Comparison of ENCODE assay signal across 14 mouse cellular contexts in the genomic region with DNA sequence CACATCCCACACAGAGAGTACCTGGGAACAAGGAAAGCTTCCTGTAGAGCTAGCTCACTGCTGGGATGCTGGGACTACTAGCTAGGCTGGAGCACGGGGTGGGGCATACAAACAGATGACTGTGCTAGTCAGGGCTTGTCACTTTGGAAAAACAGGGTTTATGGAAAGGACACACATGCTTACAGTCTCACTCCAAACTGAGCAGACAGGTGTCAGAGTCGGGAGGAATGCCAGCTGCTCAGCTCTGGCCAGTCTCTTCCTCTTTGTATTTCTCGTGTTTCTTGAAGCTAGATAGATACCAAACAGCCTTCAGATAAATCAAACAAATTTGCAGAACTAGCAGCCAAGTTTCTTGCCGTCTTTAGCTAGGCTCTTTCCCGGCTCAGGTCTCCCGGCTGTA. TPM values are rescaled to one million over a fixed set of nuclear protein-coding genes. Genes with fewer than 3 reads are reported as not detected.
DNase-seq lines count a peak whose midpoint lies in the region; ATAC-seq and TF ChIP-seq lines count a peak whose summit lies in the region.
"Had no signal": no experiment of that assay in that cellular context is flagged by ENCODE, and none has a peak within 500 bp of the region (broad histone marks: within the 10 kb centered on the region; RNA-seq: fewer than 3 reads in every experiment).

No protein-coding gene starts in this region.

- ATAC-seq in kidney, embryonic 15.5 days (replicated peaks; ENCODE audit: low FRiP score), result peak; percentile 47
- ATAC-seq in limb, embryonic 15.5 days (ENCODE audit: insufficient number of reproducible peaks, low FRiP score, low TSS enrichment, low read depth), result peak; percentile 56; the same call in 1 of the 2 replicates

- intact Hi-C loops in left cerebral cortex, adult 2 months (cut with DNase I), result no loop called here

- WGBS in kidney, embryonic 15.5 days, result 13% methylated on average over 6 of the region's 6 CpGs
- 44% methylated on average over 6 of the region's 6 CpGs for WGBS in limb, embryonic 15.5 days

- peak overlapping the region; percentile 15 for H3K4me3 ChIP-seq in kidney, embryonic 15.5 days (replicated peaks)
- H3K4me3 ChIP-seq in E14TG2a.4 (replicated peaks; ENCODE audit: low read length), result 0 out of 2 replicates have a peak overlapping the region, but pooled peaks have one; percentile 13
- no peak overlapping the region for H3K4me3 ChIP-seq in limb, embryonic 15.5 days
- no peak overlapping the region for H3K4me3 ChIP-seq in left cerebral cortex, adult 2 months
- H3K4me3 ChIP-seq: heart, embryonic 15.5 days; hindbrain, embryonic 12.5 days; liver, embryonic 15.5 days had no signal

- peak; percentile 26 to 30 for DNase-seq in cerebellum, adult 18-20 months
- no peak for DNase-seq in cerebellum, adult 9-10 months
- DNase-seq in kidney, postnatal 25 days, result no peak
- no peak for DNase-seq in left cerebral cortex, adult 2 months (ENCODE audit: extremely low spot score in 1 of 2, low spot score in 2 of 2)
- DNase-seq in thymus, postnatal 14 days, result no peak
- DNase-seq: right cerebral cortex, adult 18-20 months; thymus, postnatal 25 days had no signal

- peak overlapping the region; percentile 48 for H3K4me2 ChIP-seq in kidney, embryonic 15.5 days
- no peak overlapping the region for H3K4me2 ChIP-seq in limb, embryonic 15.5 days
- H3K4me2 ChIP-seq: heart, embryonic 15.5 days; hindbrain, embryonic 12.5 days; liver, embryonic 15.5 days had no signal

- peak overlapping the region; percentile 0; the same call in 1 of the 2 replicates for H3K27ac ChIP-seq in kidney, embryonic 15.5 days
- H3K27ac ChIP-seq in limb, embryonic 15.5 days, result peak overlapping the region; percentile 48; the same call in 1 of the 2 replicates
- H3K27ac ChIP-seq in left cerebral cortex, adult 2 months, result no peak overlapping the region
- H3K27ac ChIP-seq: heart, embryonic 15.5 days; hindbrain, embryonic 12.5 days; liver, embryonic 15.5 days had no signal

- no peaks in the 10 kb centered on the region for H3K36me3 ChIP-seq in kidney, embryonic 15.5 days
- H3K36me3 ChIP-seq in E14TG2a.4 (ENCODE audit: insufficient read depth, low read length), result no peaks in the 10 kb centered on the region
- no peaks in the 10 kb centered on the region for H3K36me3 ChIP-seq in limb, embryonic 15.5 days
- H3K36me3 ChIP-seq: heart, embryonic 15.5 days; hindbrain, embryonic 12.5 days; liver, embryonic 15.5 days had no signal

- H3K9me3 ChIP-seq in kidney, embryonic 15.5 days (replicated peaks), result no peaks in the 10 kb centered on the region
- H3K9me3 ChIP-seq in E14TG2a.4 (ENCODE audit: low read length), result no peaks in the 10 kb centered on the region
- no peaks in the 10 kb centered on the region for H3K9me3 ChIP-seq in limb, embryonic 15.5 days
- H3K9me3 ChIP-seq: heart, embryonic 15.5 days; hindbrain, embryonic 12.5 days; liver, embryonic 15.5 days had no signal

- no peak for TF ChIP-seq CTCF in E14TG2a.4 (conservative IDR thresholded peaks at IDR 0.05; ENCODE audit: low read length)
- no peak for TF ChIP-seq CTCF in left cerebral cortex, adult 2 months (IDR thresholded peaks at IDR 0.05)

- H3K27me3 ChIP-seq in kidney, embryonic 15.5 days, result no peaks in the 10 kb centered on the region
- H3K27me3 ChIP-seq in E14TG2a.4 (ENCODE audit: insufficient read depth, low read length), result 0 out of 2 replicates have a peak, but pooled peaks cover 4% of the 10 kb centered on the region
- no peaks in the 10 kb centered on the region for H3K27me3 ChIP-seq in limb, embryonic 15.5 days
- H3K27me3 ChIP-seq: heart, embryonic 15.5 days; hindbrain, embryonic 12.5 days; liver, embryonic 15.5 days had no signal

- no peak overlapping the region for H3K9ac ChIP-seq in kidney, embryonic 15.5 days
- H3K9ac ChIP-seq in limb, embryonic 15.5 days, result no peak overlapping the region
- H3K9ac ChIP-seq: heart, embryonic 15.5 days; hindbrain, embryonic 12.5 days; liver, embryonic 15.5 days had no signal

- H3K4me1 ChIP-seq in kidney, embryonic 15.5 days, result peaks cover 27% of the 10 kb centered on the region
- peaks cover 39% of the 10 kb centered on the region for H3K4me1 ChIP-seq in E14TG2a.4 (replicated peaks; ENCODE audit: low read depth, low read length)
- peaks cover 6% of the 10 kb centered on the region for H3K4me1 ChIP-seq in limb, embryonic 15.5 days

RNA-seq across cellular contexts. Expression of a gene that starts 31.2 kb away (rescaled TPM):
- polyA plus RNA-seq in kidney, embryonic 15.5 days (2015; fragmentation: Nextera tagmentation; extraction: Ambion mirVana), result 1.9 and 2.2 TPM in 2 replicates
- 3.9 and 5.9 TPM in 2 replicates for polyA plus RNA-seq in limb, embryonic 15.5 days (2015; fragmentation: Nextera tagmentation; extraction: Ambion mirVana)
- 1 to 10 TPM; 1.5 to 1.7 TPM for total RNA-seq in left cerebral cortex, adult 2 months (2021)
- total RNA-seq: megakaryocyte-erythroid progenitor cell, adult 5-6 weeks had no signal

Comparison
In these comparisons a context has a peak if more than half of its experiments do, and no peak if none do; other contexts are left out.
1. DNase-seq: peak in cerebellum, adult 18-20 months (2 of 2); none in cerebellum, adult 9-10 months (single experiment), kidney, postnatal 25 days (0 of 2), left cerebral cortex, adult 2 months (0 of 2) and thymus, postnatal 14 days (single experiment).
2. H3K4me3 ChIP-seq: peak in kidney, embryonic 15.5 days (single experiment) and E14TG2a.4 (single experiment); none in limb, embryonic 15.5 days (single experiment) and left cerebral cortex, adult 2 months (single experiment).